Mouse (Mus musculus) C2C12 (cell line): ENCODE results near the gene Bco2.

Experiments used
- CEBPB ChIP-seq: IDR thresholded peaks from one replicate; pipeline ENCODE4 v1.6.1; 2011; ENCODE audit warnings: low read depth, mild to moderate bottlenecking, control low read depth, moderate library complexity
- CTCF ChIP-seq: IDR thresholded peaks from one replicate; pipeline ENCODE4 v1.5.1; 2011; ENCODE audit not compliant: control insufficient read depth, insufficient read depth, insufficient read length
- FOSL1 ChIP-seq: IDR thresholded peaks from one replicate; pipeline ENCODE4 v1.8.0; 2011; ENCODE audit warnings: mild to moderate bottlenecking, low read length; ENCODE audit not compliant: poor library complexity, insufficient read depth, severe bottlenecking
- MAX ChIP-seq: IDR thresholded peaks from one replicate; pipeline ENCODE4 v1.6.1; 2011; ENCODE audit warnings: mild to moderate bottlenecking, control low read depth
- MYOG ChIP-seq: IDR thresholded peaks from one replicate; pipeline ENCODE4 v1.6.1; 2011; ENCODE audit not compliant: control insufficient read depth, insufficient read length; ENCODE audit errors: extremely low read depth
- USF1 ChIP-seq: IDR thresholded peaks from one replicate; pipeline ENCODE4 v1.6.1; 2011; ENCODE audit warnings: low read depth, mild to moderate bottlenecking, control low read depth, moderate library complexity

- TF ChIP-seq CTCF (no peak), MYOG (no peak), CEBPB (no peak), MAX (no peak), USF1 (no peak), FOSL1 (no peak)
These were observed 25.4 kb upstream of the Bco2 start for GRCm38 (mm10) chr9:50580370-50580769.
